Mouse (Mus musculus) left cerebral cortex, postnatal 4 days (tissue): ENCODE data around the gene Tex38. TPM values are rescaled to one million over a fixed set of nuclear protein-coding genes. Genes with fewer than 3 reads are reported as not detected.
A peak's percentile ranks its signal among the peaks of the same experiment; 100 is the strongest.

Experiments used
- DNase-seq: peaks from one replicate; pipeline ENCODE4 v3.0.0-alpha.2; 2022
- intact Hi-C: fragments of 180-260 bp; cut with DNase I; formaldehyde crosslinking; loops from one replicate; pipeline ENCODE4 v1.15.1; 2025
- total RNA-seq, 2 experiments: library from RNA; stranded (reverse); gene quantifications; 2 replicates each; pipeline ENCODE4 v1.2.3; 2021

Tex38 gene
- total RNA-seq, 2 experiments from 2014 or later: 0.66 TPM; not detected in 1

- intact Hi-C loops: no loop called here
- no peak for DNase-seq
These were observed 3.2 kb downstream of the Tex38 start for GRCm38 (mm10) chr4:115777627-115778026.

GRCm38 (mm10) chr4:115775056-115775455 is 5.8 kb downstream of the Tex38 start:
- intact Hi-C loops: no loop called here
- no peak for DNase-seq

- intact Hi-C loops: no loop called here
- no peak for DNase-seq
These were observed 13.0 kb downstream of the Tex38 start for GRCm38 (mm10) chr4:115767647-115768467.

DNA sequence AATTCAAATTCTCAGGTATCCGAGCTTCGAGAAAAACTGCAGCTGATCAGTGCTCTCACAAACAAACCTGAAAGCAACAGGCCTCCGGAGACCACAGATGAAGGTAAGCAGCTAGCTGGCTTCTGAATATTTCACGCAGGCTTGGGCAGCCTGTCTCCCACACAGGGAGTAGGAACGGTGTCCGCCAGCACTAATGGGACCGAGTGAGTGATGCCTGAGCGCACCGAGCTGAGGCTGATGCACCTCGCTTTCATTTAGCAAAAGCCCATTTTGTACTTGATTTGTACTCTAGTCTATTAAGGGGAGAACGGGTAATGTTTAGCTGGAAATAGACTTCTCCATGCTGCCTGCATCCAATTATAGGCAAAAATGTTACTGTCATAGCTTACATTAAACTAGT is 16.2 kb downstream of the Tex38 start:
- DNase-seq: no peak
- intact Hi-C loops: no loop called here

- no peak for DNase-seq
- intact Hi-C loops: no loop called here
These were observed 19.6 kb downstream of the Tex38 start for GRCm38 (mm10) chr4:115761206-115761605.

DNA sequence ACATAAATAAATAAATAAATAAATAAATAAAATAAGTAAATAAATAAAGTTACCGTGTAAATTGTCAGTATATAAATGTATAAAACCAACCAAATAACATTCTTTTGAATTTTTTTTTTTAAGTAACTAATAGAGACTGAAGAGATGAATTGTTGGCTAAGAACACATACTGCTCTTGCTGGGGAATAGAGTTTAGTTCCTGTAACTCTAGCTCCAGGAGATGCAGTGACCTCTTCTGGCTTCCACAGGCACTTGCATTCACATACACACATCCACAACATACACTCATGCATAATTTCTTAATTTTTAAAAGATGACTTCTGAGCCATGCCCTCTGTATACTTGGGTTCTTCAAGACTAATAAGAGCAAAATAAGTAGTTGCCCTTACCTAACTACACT is 26.0 kb downstream of the Tex38 start:
- intact Hi-C loops: no loop called here
- DNase-seq: no peak

DNA sequence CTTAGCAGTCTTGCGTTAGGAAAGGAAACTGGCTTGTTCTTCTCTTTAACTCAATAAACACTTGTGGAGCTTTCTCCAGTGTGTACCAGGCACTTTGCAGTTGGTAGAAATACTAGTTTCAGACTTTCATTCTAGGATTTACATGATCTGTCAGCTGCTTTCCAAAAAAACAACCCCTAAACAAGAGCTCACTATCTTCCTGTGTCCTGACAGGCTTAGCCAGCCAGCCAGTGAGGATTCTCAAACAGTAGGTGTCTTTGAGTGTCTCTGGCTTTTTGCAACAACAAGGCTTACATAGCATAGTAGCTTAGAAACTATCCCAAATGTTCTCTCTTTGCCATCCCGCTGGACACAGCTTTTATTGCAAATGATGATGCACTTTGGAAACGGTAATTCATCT is 26.7 kb downstream of the Tex38 start:
- no peak for DNase-seq

GRCm38 (mm10) chr4:115749336-115749735 is 31.5 kb downstream of the Tex38 start:
- DNase-seq: no peak
- intact Hi-C loops: no loop called here

More for the DNA sequence above, 26.7 kb downstream of the Tex38 start:
- intact Hi-C loops: no loop called here

DNA sequence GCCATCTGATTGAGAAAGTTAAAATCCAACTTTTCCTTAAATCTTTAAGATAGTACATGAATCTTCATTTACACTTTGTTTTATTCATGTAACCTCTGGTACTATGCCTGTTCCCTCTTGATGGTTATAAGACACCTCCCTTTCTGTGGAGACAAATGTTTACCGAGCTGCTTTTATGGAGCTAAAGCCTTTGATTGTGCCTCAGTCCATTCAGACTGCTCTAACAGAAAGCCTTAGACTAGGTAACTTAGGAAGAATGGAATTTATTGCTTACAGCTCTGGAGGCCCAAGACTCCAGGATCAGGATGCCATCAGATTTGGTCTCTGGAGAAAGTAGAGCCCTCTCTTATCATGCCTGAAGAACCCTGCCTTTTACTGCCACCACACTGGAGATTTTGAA is 32.6 kb downstream of the Tex38 start:
- intact Hi-C loops: no loop called here
- DNase-seq: no peak

GRCm38 (mm10) chr4:115743096-115743495 is 37.7 kb downstream of the Tex38 start:
- intact Hi-C loops: no loop called here
- no peak for DNase-seq

GRCm38 (mm10) chr4:115742658-115743057 is 38.2 kb downstream of the Tex38 start:
- DNase-seq: no peak
- intact Hi-C loops: no loop called here

GRCm38 (mm10) chr4:115738481-115738985 is 42.3 kb downstream of the Tex38 start:
- intact Hi-C loops: no loop called here
- no peak for DNase-seq

- intact Hi-C loops: no loop called here
These were observed 43.2 kb downstream of the Tex38 start, which contains the start of gene Efcab14 for GRCm38 (mm10) chr4:115737551-115738041. Gene Efcab14 (plus strand): TSS chr4:115737744.

GRCm38 (mm10) chr4:115734867-115735266 is 46.0 kb downstream of the Tex38 start:
- DNase-seq: no peak
- intact Hi-C loops: loop anchor here (5.0 kb wide), 1 partner anchor 167 kb away; no protein-coding TSS in a partner anchor

More at GRCm38 (mm10) chr4:115737551-115738041, 43.2 kb downstream of the Tex38 start, which contains the start of gene Efcab14:
- DNase-seq: peak; percentile 99

DNA sequence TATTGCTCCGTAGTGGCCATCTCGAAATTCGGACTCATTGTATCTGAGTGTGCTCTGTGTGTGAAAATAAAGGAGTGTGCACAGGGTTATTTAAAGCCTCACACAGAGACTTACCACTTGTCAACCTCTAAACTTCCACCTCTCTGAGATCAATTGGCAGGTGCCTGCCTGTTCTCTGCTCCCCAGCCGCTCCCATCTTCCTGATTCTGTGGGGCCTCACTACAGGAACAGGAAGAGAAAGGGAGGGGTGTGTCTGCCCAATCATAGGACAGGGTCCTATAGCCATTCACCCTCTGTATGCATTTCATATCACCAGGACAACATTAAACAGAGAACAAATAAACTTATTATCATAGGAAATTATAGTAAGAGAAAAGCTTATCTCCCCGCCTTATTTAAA is 47.1 kb downstream of the Tex38 start:
- no peak for DNase-seq
- intact Hi-C loops: loop anchor here (5.0 kb wide), 1 partner anchor 169 kb away; no protein-coding TSS in a partner anchor

DNA sequence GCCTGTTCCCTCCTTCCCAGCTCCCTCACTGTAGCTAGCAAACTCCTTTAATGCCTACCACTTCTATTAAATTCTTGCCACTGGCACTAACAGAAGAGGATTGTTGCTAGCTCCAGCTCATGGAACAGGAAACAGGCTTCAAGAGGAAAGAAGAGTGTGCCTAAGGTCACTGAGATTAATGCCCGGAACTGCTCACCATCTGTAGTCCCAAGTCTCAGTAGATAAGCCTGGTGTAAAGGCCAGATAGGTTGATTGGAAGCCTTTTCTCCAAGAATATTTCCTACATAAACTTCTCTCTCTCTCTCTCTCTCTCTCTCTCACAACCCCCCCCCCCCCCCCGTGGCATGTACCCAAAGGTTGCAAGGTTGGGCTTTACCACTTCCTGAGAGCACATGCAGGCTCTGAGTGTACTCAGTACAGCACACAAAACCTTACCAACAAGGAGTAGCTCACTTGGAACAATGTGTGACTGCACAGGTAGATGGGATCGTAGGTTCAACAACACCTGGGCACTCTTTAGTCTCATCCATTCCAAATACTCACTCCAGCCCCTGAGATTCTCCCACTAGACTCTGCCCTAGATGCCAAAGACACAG is 48.5 kb downstream of the Tex38 start:
- no peak for DNase-seq
- intact Hi-C loops: loop anchor here (5.0 kb wide), 1 partner anchor 170 kb away; no protein-coding TSS in a partner anchor

- intact Hi-C loops: loop anchor here (5.0 kb wide), 1 partner anchor 171 kb away; no protein-coding TSS in a partner anchor
- DNase-seq: peak; percentile 61
These were observed 49.1 kb downstream of the Tex38 start for GRCm38 (mm10) chr4:115731588-115732222.
